In genomic region chr14:115392894-115393524, GRCm38 (mm10) we compare ENCODE assay signal across 8 mouse cellular contexts.
DNase-seq lines count a peak whose midpoint lies in the region; ATAC-seq and TF ChIP-seq lines count a peak whose summit lies in the region.

No protein-coding gene starts in this region.

- H3K9me3 ChIP-seq in kidney, embryonic 16.5 days (ENCODE audit: low read length): no peaks in the 10 kb centered on the region
- H3K9me3 ChIP-seq in kidney, postnatal 0 days (replicated peaks; ENCODE audit: low read length): no peaks in the 10 kb centered on the region
- H3K9me3 ChIP-seq in limb, embryonic 13.5 days: no peaks in the 10 kb centered on the region
- H3K9me3 ChIP-seq in neural tube, embryonic 12.5 days: no peaks in the 10 kb centered on the region

- whole genome bisulfite sequencing in kidney, embryonic 16.5 days: 53% methylated on average over 14 of the region's 14 CpGs
- 53% methylated on average over 14 of the region's 14 CpGs for WGBS in cerebellum, adult 2 months
- 48% methylated on average over 14 of the region's 14 CpGs for WGBS in kidney, postnatal 0 days
- 46% methylated on average over 14 of the region's 14 CpGs for WGBS in limb, embryonic 13.5 days
- 57% methylated on average over 14 of the region's 14 CpGs for WGBS in neural tube, embryonic 12.5 days

- H3K36me3 ChIP-seq in kidney, embryonic 16.5 days (ENCODE audit: insufficient read depth, low read length): no peaks in the 10 kb centered on the region
- no peaks in the 10 kb centered on the region for H3K36me3 ChIP-seq in kidney, postnatal 0 days (ENCODE audit: insufficient read depth, low read length)
- H3K36me3 ChIP-seq in limb, embryonic 13.5 days: no peaks in the 10 kb centered on the region
- no peaks in the 10 kb centered on the region for H3K36me3 ChIP-seq in neural tube, embryonic 12.5 days

- no peak overlapping the region for H3K4me3 ChIP-seq in kidney, embryonic 16.5 days (ENCODE audit: low read length)
- H3K4me3 ChIP-seq in cerebellum, adult 2 months (replicated peaks; ENCODE audit: insufficient read depth, low read depth, low read length): no peak overlapping the region
- H3K4me3 ChIP-seq in kidney, postnatal 0 days (replicated peaks; ENCODE audit: low read depth, low read length): no peak overlapping the region
- no peak overlapping the region for H3K4me3 ChIP-seq in limb, embryonic 13.5 days
- no peak overlapping the region for H3K4me3 ChIP-seq in neural tube, embryonic 12.5 days

- H3K9ac ChIP-seq in kidney, embryonic 16.5 days (replicated peaks; ENCODE audit: low read length): no peak overlapping the region
- no peak overlapping the region for H3K9ac ChIP-seq in kidney, postnatal 0 days (ENCODE audit: low read depth, low read length)
- no peak overlapping the region for H3K9ac ChIP-seq in limb, embryonic 13.5 days
- H3K9ac ChIP-seq in neural tube, embryonic 12.5 days: no peak overlapping the region

- no peak for TF ChIP-seq POLR2A in cerebellum, adult 2 months (IDR thresholded peaks at IDR 0.05; ENCODE audit: borderline replicate concordance, insufficient read depth, low read length)

- no peak for ATAC-seq in kidney, embryonic 16.5 days (ENCODE audit: low FRiP score, low TSS enrichment)
- peak; percentile 98 for ATAC-seq in frontal cortex, adult (ENCODE audit: low TSS enrichment)
- ATAC-seq in kidney, postnatal 0 days (replicated peaks; ENCODE audit: low FRiP score, low read depth): 0 out of 2 replicates have a peak, but pooled peaks have one; percentile 43
- ATAC-seq in limb, embryonic 13.5 days (ENCODE audit: low FRiP score, low read depth): peak; percentile 77
- peak; percentile 53 for ATAC-seq in neural tube, embryonic 12.5 days (ENCODE audit: low FRiP score, low read depth)

- no peaks in the 10 kb centered on the region for H3K4me1 ChIP-seq in kidney, embryonic 16.5 days (ENCODE audit: insufficient read depth, low read length)
- H3K4me1 ChIP-seq in cerebellum, adult 2 months (ENCODE audit: control insufficient read depth, insufficient read depth, low read length): no peaks in the 10 kb centered on the region
- no peaks in the 10 kb centered on the region for H3K4me1 ChIP-seq in kidney, postnatal 0 days (replicated peaks; ENCODE audit: insufficient read depth, low read length)
- no peaks in the 10 kb centered on the region for H3K4me1 ChIP-seq in limb, embryonic 13.5 days
- H3K4me1 ChIP-seq in neural tube, embryonic 12.5 days: no peaks in the 10 kb centered on the region

- peak; percentile 46; the same call in 1 of the 2 replicates for TF ChIP-seq CTCF in cerebellum, adult 2 months (IDR thresholded peaks at IDR 0.05; ENCODE audit: borderline replicate concordance, insufficient read depth, low read depth, low read length)
- peak; percentile 78 for TF ChIP-seq CTCF in kidney, postnatal 0 days (IDR thresholded peaks at IDR 0.05; ENCODE audit: low read depth)

- DNase-seq in kidney, adult 11 months: peak; percentile 41
- DNase-seq in cerebellum, adult 2 months: peak; percentile 26 to 30
- DNase-seq in kidney, postnatal 0 days (ENCODE audit: low spot score): peak; percentile 68
- no peak for DNase-seq in testis, postnatal 10 days (ENCODE audit: low spot score)

- no peaks in the 10 kb centered on the region for H3K27me3 ChIP-seq in kidney, embryonic 16.5 days (ENCODE audit: insufficient read depth, low read length)
- no peaks in the 10 kb centered on the region for H3K27me3 ChIP-seq in cerebellum, adult 2 months (ENCODE audit: control insufficient read depth, insufficient read depth, low read length)
- no peaks in the 10 kb centered on the region for H3K27me3 ChIP-seq in kidney, postnatal 0 days (ENCODE audit: insufficient read depth, low read length)
- no peaks in the 10 kb centered on the region for H3K27me3 ChIP-seq in limb, embryonic 13.5 days
- no peaks in the 10 kb centered on the region for H3K27me3 ChIP-seq in neural tube, embryonic 12.5 days (replicated peaks)

- H3K27ac ChIP-seq in kidney, embryonic 16.5 days (ENCODE audit: low read length): no peak overlapping the region
- no peak overlapping the region for H3K27ac ChIP-seq in cerebellum, adult 2 months (ENCODE audit: insufficient read depth, low read length)
- no peak overlapping the region for H3K27ac ChIP-seq in kidney, postnatal 0 days
- no peak overlapping the region for H3K27ac ChIP-seq in limb, embryonic 13.5 days
- H3K27ac ChIP-seq in neural tube, embryonic 12.5 days: no peak overlapping the region

- no peak overlapping the region for H3K4me2 ChIP-seq in kidney, embryonic 16.5 days (replicated peaks; ENCODE audit: low read depth, low read length)
- H3K4me2 ChIP-seq in kidney, postnatal 0 days (ENCODE audit: low read length): no peak overlapping the region
- no peak overlapping the region for H3K4me2 ChIP-seq in limb, embryonic 13.5 days (replicated peaks)
- no peak overlapping the region for H3K4me2 ChIP-seq in neural tube, embryonic 12.5 days (replicated peaks)
